Mouse (Mus musculus) small intestine, adult 2 months (tissue): Measurements from ENCODE around the gene Ndst2.

ENCODE experiments used
- CTCF ChIP-seq: fragments of 200-500 bp; IDR thresholded peaks from 2 replicates; pipeline ENCODE4 v1.5.1; 2012; ENCODE audit warnings: low read depth, mild to moderate bottlenecking, control low read depth, inconsistent platforms, low read length, moderate library complexity, mixed read lengths; ENCODE audit not compliant: insufficient replicate concordance, insufficient read length; ENCODE audit errors: extremely low read depth
- POLR2A ChIP-seq: fragments of 200-500 bp; IDR thresholded peaks from 2 replicates; pipeline ENCODE4 v1.6.1; 2012; ENCODE audit warnings: low read depth, mild to moderate bottlenecking, control low read depth, inconsistent platforms, low read length, moderate library complexity

GRCm38 (mm10) chr14:20677906-20678305 lies 56.5 kb downstream of the Ndst2 start:
- no peak for TF ChIP-seq POLR2A
- no peak for TF ChIP-seq CTCF
